Mouse (Mus musculus) liver, postnatal 0 days (tissue): ENCODE results near the gene Mboat2. TPM values are rescaled to one million over a fixed set of nuclear protein-coding genes. Genes with fewer than 3 reads are reported as not detected.

Experiments
- ATAC-seq: fragments of 200-750 bp; cut with Nextera tagmentation; 2 replicates; pipeline ENCODE4 v1.8.0; 2017; ENCODE audit warnings: mild to moderate bottlenecking, moderate library complexity
- DNase-seq: peaks from one replicate; pipeline ENCODE4 v3.0.0-alpha.2; 2016
- H3K27ac ChIP-seq: fragments of 300-500 bp; sonication (generic); 2 replicates; pipeline ENCODE4 v1.5.1; 2014; ENCODE audit warnings: antibody characterized with exemption, moderate library complexity, mild to moderate bottlenecking, low read depth
- H3K27me3 ChIP-seq: fragments of 300-500 bp; sonication (generic); 2 replicates; pipeline ENCODE4 v1.6.1; 2014; ENCODE audit warnings: low read length, control low read depth, mixed read lengths; ENCODE audit not compliant: insufficient read depth
- H3K36me3 ChIP-seq: fragments of 300-500 bp; sonication (generic); replicated peaks from 2 replicates; pipeline ENCODE4 v1.6.1; 2014; ENCODE audit warnings: mild to moderate bottlenecking, control low read depth, low read length, moderate library complexity, mixed read lengths; ENCODE audit not compliant: insufficient read depth
- H3K4me1 ChIP-seq: fragments of 300-500 bp; sonication (generic); 2 replicates; pipeline ENCODE4 v1.6.1; 2014; ENCODE audit warnings: antibody characterized with exemption, mild to moderate bottlenecking, control low read depth; ENCODE audit not compliant: insufficient read depth
- H3K4me2 ChIP-seq: fragments of 300-500 bp; sonication (generic); 2 replicates; pipeline ENCODE4 v1.6.1; 2014; ENCODE audit warnings: low read depth, mild to moderate bottlenecking, low read length, moderate library complexity, mixed read lengths
- H3K4me3 ChIP-seq: fragments of 300-500 bp; sonication (generic); 2 replicates; pipeline ENCODE4 v1.5.1; 2014; ENCODE audit warnings: low read depth, low read length
- H3K9ac ChIP-seq: fragments of 300-500 bp; sonication (generic); replicated peaks from 2 replicates; pipeline ENCODE4 v1.6.1; 2014; ENCODE audit warnings: mild to moderate bottlenecking, moderate library complexity
- H3K9me3 ChIP-seq: fragments of 300-500 bp; sonication (generic); 2 replicates; pipeline ENCODE4 v1.6.1; 2016; ENCODE audit warnings: mild to moderate bottlenecking, control low read depth, low read length, mixed read lengths
- CTCF ChIP-seq: sonication (generic); IDR thresholded peaks from 2 replicates; pipeline ENCODE4 v1.5.1; 2016; ENCODE audit warnings: antibody characterized with exemption, low read depth
- EP300 ChIP-seq: IDR thresholded peaks from 2 replicates; pipeline ENCODE4 v1.6.1; 2016; ENCODE audit warnings: antibody characterized with exemption, low read depth, mild to moderate bottlenecking
- WGBS: fragments of 180-500 bp; shearing (Covaris S2); extraction: QIAGEN DNeasy Blood & Tissue Kit; methylation state at CpG from one replicate; pipeline ENCODE4 v1.1.7; 2014; ENCODE audit not compliant: insufficient replicate concordance; 5-methylcytosine and 5-hydroxymethylcytosine counted together
- polyA plus RNA-seq: library from polyadenylated mRNA; unstranded; fragments of >200 nt; fragmentation: Nextera tagmentation; extraction: Ambion mirVana; gene quantifications from 2 replicates; pipeline ENCODE4 v1.2.1, GENCODE M21; 2015

The Mboat2 gene
- polyA plus RNA-seq, 1 experiment from 2014 or later: 2.0 TPM

DNA sequence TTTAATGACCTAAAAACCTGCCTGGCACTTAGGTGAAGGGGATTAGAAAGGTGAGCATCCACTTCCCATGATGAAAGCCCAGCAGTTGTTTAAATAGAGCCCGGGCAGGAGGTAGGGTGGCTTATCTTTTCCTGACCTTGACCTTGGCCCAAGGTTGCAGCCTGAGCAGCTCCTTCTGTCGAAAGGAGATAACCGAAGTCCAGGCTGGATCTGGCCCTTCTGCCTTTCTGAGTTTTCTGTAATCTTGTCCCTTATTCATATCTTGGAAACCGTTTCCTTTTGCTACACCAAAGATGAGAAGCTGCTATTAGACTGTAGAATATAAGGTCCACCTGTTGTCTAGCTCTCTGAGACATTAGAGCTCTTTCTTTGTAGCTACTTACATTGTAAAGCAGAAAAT lies 61.9 kb downstream of the Mboat2 start:
- H3K9me3 ChIP-seq: no peaks in the 10 kb centered on the region
- DNase-seq (peak; percentile 50), ATAC-seq (peak; percentile 64)
- TF ChIP-seq CTCF (no peak), EP300 (peak; percentile 99)
- H3K4me2 ChIP-seq: peak overlapping the region; percentile 37
- peak overlapping the region; percentile 83 for H3K27ac ChIP-seq
- no peak overlapping the region for H3K9ac ChIP-seq
- H3K27me3 ChIP-seq: no peaks in the 10 kb centered on the region
- peaks cover 44% of the 10 kb centered on the region for H3K4me1 ChIP-seq
- H3K4me3 ChIP-seq: no peak overlapping the region
- H3K36me3 ChIP-seq: no peaks in the 10 kb centered on the region
- WGBS: 20% methylated on average over 4 of the region's 4 CpGs

DNA sequence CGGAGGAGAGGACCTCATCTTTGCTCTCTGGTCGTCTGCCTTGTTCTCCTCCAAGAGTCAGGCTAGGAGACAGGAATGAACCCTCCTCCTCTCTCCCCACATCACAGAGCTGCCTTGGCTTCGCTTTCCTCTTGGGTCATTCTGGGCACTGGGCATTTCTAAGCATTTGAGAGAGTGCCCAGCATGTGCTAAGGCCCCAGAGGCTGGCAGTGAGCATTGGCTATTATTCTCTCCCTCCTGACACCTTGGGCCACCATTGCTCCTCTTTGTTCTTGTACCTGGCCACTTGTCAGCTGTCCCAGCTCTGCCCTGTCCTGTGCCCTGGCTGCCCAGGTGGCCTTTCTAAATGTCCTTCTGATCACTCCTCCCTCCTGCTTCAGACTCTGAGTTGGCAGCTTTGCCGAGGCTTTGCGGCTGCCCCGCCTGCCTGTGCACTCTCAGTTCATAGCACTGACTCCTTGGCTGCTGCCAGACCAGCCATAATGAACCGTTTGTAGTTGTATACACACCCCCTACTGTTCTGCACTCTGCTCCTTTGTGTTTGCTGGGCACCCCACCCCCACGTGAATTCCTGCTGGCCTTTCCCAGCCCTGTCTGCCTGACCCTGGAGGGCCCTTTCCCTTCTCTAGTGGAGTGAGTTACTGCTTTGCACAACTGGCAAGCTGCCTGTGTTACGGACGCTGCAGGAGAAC lies 63.2 kb downstream of the Mboat2 start:
- peak; percentile 34 for DNase-seq
- Histone ChIP-seq H3K36me3 (no peaks in the 10 kb centered on the region), H3K4me3 (no peak overlapping the region), H3K4me2 (peak overlapping the region; percentile 38; the same call in 1 of the 2 replicates), H3K4me1 (peaks cover 35% of the 10 kb centered on the region), H3K27me3 (no peaks in the 10 kb centered on the region), H3K27ac (peak overlapping the region; percentile 53; the same call in 1 of the 2 replicates), H3K9ac (no peak overlapping the region), H3K9me3 (no peaks in the 10 kb centered on the region)
- TF ChIP-seq CTCF (no peak), EP300 (no peak)
- ATAC-seq: 0 out of 2 replicates have a peak, but pooled peaks have one; percentile 5
- WGBS: 65% methylated on average over 10 of the region's 10 CpGs

- no peak for ATAC-seq
- DNase-seq: no peak
- Histone ChIP-seq H3K9me3 (no peaks in the 10 kb centered on the region), H3K36me3 (no peaks in the 10 kb centered on the region), H3K4me1 (peaks cover 28% of the 10 kb centered on the region), H3K4me3 (no peak overlapping the region), H3K9ac (no peak overlapping the region), H3K27ac (no peak overlapping the region), H3K27me3 (no peaks in the 10 kb centered on the region), H3K4me2 (no peak overlapping the region)
- WGBS: 79% methylated on average over 5 of the region's 5 CpGs
- no peak for TF ChIP-seq EP300
Observed at GRCm38 (mm10) chr12:24895352-24895751, 64.7 kb downstream of the Mboat2 start.

- DNase-seq (no peak), ATAC-seq (no peak)
- H3K27me3 ChIP-seq: no peaks in the 10 kb centered on the region
- H3K9me3 ChIP-seq: no peaks in the 10 kb centered on the region
- H3K4me3 ChIP-seq: no peak overlapping the region
- no peak overlapping the region for H3K4me2 ChIP-seq
- TF ChIP-seq EP300 (no peak), CTCF (no peak)
- H3K9ac ChIP-seq: no peak overlapping the region
- no peak overlapping the region for H3K27ac ChIP-seq
- H3K36me3 ChIP-seq: no peaks in the 10 kb centered on the region
- WGBS: 80% methylated on average over 4 of the region's 4 CpGs
- H3K4me1 ChIP-seq: peaks cover 16% of the 10 kb centered on the region
Observed at GRCm38 (mm10) chr12:24897354-24897753, 66.7 kb downstream of the Mboat2 start.

DNA sequence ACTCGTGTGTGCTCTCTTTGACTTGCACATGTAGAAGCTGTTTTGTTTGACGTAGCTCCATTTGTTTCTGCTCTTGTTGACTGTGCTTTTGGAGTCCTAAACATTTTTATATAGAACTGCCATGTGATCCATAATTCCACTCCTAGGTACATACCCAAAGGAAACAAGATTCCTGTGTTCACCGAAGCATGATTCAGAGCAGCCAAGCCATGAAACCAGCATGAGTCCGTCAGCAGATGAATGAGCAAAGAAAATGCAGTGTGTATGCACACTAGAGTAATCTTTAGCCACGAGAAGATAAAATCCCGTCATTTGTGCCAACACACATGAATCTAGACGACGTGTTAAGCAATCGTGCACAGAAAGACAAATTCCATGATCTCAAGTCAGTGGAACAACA lies 67.5 kb downstream of the Mboat2 start:
- H3K4me3 ChIP-seq: no peak overlapping the region
- H3K27me3 ChIP-seq: no peaks in the 10 kb centered on the region
- H3K4me2 ChIP-seq: no peak overlapping the region
- WGBS: 77% methylated on average over 9 of the region's 9 CpGs
- H3K9me3 ChIP-seq: no peaks in the 10 kb centered on the region
- no peak for TF ChIP-seq CTCF
- TF ChIP-seq EP300: no peak
- H3K36me3 ChIP-seq: no peaks in the 10 kb centered on the region
- no peak for ATAC-seq
- H3K4me1 ChIP-seq: peaks cover 10% of the 10 kb centered on the region
- H3K9ac ChIP-seq: no peak overlapping the region
- DNase-seq: no peak
- H3K27ac ChIP-seq: no peak overlapping the region

DNA sequence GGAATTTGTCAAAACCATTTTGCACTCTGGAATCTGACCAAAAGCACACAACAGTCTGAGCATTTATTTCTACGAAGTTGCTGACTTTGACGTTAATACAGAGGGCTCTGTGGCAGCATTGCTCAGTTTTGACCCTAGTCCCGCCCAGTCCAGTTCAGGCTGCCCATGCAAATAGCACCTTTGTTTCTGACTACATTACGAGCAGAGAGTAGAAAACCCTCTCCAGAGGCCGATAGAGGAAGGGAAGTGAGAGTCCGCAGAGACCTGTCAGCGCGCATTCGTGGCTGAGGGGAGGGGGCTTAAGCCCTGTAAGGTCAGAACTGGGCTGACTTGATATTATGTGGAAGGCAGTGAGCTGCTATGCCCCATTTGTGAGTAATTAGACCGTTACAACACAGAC lies 69.0 kb downstream of the Mboat2 start:
- 77% methylated on average over 10 of the region's 10 CpGs for WGBS
- no peak for DNase-seq
- Histone ChIP-seq H3K36me3 (no peaks in the 10 kb centered on the region), H3K27ac (no peak overlapping the region), H3K9ac (no peak overlapping the region), H3K4me3 (no peak overlapping the region), H3K4me1 (no peaks in the 10 kb centered on the region), H3K9me3 (no peaks in the 10 kb centered on the region), H3K4me2 (no peak overlapping the region), H3K27me3 (no peaks in the 10 kb centered on the region)
- no peak for ATAC-seq
- no peak for TF ChIP-seq EP300
- no peak for TF ChIP-seq CTCF
